Mouse (Mus musculus) hematopoietic stem cell, adult 5-6 weeks (primary cell): Measurements from ENCODE around the gene Ppp2r5c. TPM values are rescaled to one million over a fixed set of nuclear protein-coding genes. Genes with fewer than 3 reads are reported as not detected.

ENCODE experiments used
- ATAC-seq, 2 experiments: fragments of 125-278 bp in 1 of 2; replicated peaks in 1 of 2; 2 replicates each; pipeline ENCODE4 v1.8.0; 2016 to 2017; ENCODE audit warnings: inconsistent platforms in 2 of 2, mild to moderate bottlenecking in 2 of 2, moderate number of reproducible peaks in 2 of 2, low read depth in 1 of 2, moderate TSS enrichment in 1 of 2; ENCODE audit not compliant: low FRiP score in 2 of 2, poor library complexity in 2 of 2, severe bottlenecking in 2 of 2, insufficient read depth in 1 of 2, low TSS enrichment in 1 of 2
- total RNA-seq: library from RNA; stranded (forward); fragments of 172-1452, 232-1000 nt; gene quantifications from 2 replicates; pipeline ENCODE4 v1.2.3, GENCODE M21; 2017

Ppp2r5c gene
- total RNA-seq, 1 experiment from 2014 or later = 248 TPM

DNA sequence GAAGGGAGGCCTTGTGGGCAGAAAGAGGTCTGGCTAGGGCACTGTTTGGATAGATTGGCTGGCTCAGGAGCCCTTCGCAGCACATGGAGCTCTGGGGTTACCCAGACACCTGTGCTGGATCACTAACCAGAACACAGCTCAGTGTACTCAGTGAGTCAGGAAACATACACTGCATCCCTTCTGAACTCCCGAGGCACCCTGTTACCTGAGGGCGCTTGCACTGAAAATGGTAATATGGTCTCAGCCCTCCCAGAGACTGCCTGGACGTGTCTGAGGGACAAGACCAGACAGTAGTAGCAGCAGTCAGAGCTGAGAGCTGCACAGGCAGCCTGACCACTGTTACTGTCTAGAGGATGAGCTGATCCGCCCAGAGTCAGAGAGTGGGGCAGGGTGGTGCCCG, 85.8 kb downstream of the Ppp2r5c start:
- no peak for ATAC-seq

DNA sequence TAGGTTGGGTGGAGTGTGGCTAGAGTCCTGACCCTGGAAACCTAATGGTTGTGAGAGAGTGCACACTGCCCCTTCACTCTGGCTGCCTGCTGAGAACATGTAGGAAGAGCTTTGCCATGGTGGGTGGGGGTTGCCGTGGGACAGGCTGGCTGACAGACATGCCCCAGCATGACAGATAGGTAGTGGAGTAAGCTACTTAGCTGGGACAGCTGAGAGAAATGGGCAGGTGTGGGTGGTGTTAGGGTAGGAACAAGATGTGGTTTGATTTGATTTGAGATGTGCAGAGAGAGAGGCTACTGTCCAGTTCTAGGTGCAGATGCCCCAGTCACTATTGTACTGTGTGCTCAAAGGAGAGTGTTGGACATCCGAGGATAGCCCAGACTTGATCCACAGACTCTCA, 86.2 kb downstream of the Ppp2r5c start:
- no peak for ATAC-seq

DNA sequence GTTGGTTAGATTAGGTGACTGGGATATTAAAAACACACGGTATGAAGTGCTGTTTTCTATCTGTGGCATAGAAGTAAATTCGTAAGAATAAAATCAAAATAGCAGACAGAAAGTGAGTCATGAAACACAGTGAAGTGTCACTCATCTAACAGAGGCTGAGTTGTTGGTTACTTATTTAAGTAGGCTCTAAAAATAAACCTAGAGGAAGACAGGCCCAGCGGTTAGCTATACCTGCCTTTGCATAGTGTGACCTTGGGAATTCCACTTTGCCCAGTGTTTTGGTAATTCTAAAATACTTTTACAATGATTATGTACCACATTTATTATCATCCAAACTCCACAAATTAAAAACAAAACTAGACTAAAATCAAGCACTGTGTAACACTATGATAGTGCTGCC, 86.9 kb downstream of the Ppp2r5c start:
- ATAC-seq = no peak

DNA sequence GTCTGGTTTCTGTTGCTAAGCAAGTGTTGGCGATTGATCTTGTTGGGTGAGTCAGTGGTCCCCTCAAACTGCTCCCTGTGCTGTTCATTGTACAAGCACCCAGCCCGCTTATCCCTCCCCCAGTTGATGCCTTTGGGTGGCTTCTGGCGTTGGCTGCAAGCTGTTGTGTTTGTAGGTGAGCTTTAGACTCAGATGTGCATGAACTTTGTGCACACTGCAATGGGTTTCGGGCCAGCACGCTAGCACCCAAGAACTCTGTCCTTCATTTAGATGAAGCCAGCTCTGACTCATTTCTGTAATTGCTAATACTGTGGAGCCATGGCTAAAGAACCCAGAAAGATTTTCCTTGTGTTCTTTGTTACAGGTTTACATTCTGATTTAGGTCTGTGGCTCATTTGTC, 88.4 kb downstream of the Ppp2r5c start:
- ATAC-seq = no peak

DNA sequence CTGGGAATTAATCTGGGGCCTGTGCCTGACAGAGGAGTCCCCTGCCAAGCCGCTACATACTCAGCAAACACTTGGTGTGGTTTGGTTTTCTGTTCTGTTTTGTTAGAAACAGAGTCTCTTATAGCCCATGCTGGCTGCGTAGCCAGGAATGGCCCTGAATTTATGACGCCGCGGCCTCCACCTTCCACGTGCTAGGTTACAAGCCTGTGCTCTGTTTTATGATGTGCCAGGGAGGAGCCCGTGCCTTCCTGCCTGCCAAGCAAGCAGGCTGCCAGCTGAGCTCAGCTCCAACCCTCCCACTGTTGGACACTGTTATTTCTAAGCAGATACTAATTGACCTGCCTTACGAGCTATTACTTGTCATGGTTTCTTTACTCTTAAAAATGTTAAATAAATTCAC, 90.8 kb downstream of the Ppp2r5c start:
- ATAC-seq = no peak

DNA sequence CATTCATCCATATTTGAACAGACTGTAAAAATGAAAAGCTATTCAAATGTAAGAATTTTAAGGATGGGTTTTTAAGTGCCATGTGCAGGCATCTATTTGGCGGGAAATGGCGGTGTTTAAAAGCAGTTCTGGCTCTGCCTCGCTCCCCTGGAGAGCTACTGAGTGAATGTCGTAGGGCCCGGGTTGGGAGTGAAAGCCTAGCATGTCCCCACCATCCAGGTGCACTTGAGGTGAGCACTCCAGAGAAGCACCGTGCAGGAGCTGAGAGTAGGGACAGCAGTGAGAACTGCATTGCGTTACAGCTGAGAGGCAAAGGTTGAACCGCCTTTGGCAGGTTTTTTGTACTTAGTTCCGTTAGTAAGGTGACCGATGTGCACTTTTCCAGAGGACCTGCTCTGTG, 92.4 kb downstream of the Ppp2r5c start:
- no peak for ATAC-seq

DNA sequence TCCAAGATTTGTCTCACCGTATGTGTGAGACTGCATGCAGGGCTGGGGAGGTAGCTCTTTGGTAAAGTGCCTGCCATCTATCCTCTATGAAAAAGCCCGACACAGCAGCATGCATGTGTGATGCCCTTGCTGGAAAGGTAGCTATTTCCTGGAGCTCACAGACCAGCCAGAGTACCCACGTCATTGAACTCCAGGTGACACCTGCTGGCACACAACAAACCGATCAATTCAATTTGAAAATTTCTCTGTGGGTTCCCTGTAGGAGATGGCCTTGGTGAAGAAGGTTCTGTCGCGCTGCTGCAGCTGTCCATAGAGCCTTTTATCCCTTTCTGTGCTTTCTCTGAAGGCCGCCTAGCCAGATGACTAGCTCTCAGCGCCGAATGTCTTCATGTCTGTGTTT, 92.9 kb downstream of the Ppp2r5c start:
- ATAC-seq = no peak

DNA sequence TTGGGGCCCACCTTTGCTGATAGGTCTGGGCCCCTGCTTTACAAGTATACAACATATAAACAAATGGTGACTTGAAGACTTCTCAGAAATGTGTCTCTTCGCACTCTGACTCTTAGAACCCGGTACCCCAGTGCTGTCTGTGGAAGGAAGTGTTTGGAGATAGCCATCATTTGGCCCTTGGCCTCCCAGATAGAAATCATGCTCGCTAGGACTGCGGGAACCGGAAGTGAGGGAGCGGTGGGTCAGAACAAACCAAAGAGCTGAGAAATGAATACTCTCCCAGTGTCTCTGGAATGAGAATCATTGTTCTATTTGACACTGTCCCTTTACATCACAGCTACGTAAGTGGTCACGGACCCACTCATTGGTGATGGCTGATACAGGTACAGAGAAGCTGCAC, 93.4 kb downstream of the Ppp2r5c start:
- ATAC-seq = no peak

DNA sequence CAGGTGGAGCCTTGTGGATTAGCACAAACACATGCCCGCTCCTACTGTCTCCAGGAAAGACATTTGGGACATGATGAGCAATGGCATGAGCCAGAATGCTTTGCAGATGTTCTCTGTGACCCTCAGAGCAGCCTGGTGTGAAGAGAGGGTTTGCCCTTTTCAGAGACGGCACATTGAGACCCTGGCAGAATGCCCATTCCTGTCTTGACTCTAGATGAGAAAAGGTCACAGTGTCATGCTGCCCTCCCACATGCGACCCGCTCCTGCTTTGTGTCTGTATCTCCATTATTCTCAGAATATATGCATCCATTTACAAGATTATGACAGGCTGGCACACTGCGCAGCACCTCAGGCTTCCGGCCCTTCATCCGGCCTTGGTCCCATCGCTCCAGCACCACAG, 94.1 kb downstream of the Ppp2r5c start:
- no peak for ATAC-seq

DNA sequence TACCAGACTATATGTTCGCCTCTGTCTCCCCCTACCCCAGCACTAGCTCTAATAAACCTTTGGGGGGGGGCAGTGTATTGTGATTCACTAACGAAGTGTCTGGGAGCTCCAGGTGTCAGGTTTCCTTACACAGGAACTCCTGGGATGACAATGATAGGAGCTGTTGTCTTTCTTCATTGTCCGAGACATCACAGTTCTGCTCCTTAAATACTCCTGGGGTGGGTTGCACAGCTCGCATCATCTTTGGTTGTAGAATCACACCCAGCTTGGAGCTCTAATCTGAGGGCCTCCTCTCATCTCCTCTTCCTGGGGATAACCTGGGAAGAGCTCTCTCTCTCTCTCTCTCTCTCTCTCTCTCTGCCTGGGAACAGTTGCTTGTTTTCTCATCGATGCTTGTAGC, 94.6 kb downstream of the Ppp2r5c start:
- no peak for ATAC-seq

DNA sequence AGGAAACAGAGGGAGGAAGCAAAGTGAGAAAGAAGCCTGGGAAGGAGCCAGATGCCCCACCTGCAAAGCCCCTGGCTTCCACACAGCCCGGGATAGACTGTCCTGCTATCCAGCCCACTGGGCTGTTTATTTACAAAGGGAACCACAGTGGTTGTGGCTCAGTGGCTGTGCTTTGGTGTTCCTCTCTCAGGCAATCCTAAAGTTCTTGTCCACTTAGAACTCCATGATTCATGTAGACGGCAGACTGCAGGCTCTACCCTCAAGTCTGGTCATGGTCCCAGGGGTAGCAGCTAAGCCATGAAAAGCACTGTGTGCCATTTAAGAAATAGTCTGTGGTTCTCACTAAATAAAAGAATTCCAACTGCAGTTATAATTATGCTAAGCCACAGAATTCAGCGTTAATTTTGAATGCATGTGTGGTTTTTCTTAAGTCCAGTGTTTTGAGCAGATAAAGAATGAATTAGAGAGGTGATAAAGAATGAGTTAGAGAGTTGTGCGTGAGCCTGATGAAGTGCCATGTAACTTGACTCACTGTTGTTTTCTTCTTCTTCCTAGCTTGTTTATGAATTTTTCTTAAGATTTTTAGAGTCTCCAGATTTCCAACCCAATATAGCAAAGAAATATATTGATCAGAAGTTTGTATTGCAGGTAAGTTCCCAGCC, 98.3 kb downstream of the Ppp2r5c start:
- ATAC-seq = no peak

DNA sequence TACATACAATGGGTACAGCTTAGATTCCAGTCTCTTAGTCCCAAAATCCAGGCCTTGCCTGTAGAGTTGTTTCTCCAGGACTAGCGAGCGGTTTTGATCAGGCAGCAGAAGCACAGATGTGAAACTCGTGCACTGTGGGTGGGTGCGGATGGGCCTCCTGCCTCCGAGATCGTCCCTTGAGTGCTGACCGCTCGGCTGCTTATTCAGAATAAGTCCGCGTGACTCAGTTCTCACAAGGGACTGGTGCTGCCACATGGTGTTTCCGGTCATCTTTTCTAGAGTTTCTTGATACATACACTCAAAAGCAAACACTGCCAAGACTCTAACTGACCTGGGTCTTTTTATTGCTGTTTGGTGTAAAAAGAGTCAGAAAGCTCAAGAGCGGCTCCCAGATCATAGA, 100.7 kb downstream of the Ppp2r5c start:
- ATAC-seq = no peak

DNA sequence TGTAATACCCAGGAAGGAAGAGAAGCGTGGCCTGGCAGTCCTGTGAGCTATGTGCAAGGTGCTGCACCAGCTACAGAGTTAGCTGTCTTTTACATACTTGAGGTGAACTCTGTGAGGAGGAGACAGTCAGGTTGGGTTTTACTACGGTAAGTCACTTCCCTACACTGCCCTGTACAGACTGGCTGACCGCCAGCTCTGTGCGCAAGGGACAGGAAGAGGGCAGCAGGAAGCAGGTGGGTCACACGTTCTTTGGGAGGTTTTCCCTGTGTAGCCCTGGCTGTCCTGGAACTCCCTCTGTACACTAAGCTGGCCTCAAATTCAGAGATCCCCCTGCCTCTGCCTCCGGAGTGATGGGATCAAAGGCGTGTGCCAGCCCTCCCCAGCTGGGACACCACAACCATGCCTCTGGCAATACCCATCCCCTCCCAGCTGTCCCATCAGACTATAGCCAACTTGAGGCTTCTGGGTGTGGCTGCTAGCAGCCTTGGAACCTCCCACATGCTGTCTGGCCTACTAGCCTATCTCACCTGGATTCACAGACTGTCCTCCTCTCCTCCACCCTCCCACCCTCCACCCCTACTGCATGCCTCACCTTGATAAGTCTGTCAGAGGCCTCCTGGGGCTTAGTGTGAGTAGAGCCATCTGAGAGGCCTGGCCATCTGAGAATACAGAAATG, 102.7 kb downstream of the Ppp2r5c start:
- peak in 1 of 2 experiments; percentile 37; a peak in 3 of 4 replicates for ATAC-seq

DNA sequence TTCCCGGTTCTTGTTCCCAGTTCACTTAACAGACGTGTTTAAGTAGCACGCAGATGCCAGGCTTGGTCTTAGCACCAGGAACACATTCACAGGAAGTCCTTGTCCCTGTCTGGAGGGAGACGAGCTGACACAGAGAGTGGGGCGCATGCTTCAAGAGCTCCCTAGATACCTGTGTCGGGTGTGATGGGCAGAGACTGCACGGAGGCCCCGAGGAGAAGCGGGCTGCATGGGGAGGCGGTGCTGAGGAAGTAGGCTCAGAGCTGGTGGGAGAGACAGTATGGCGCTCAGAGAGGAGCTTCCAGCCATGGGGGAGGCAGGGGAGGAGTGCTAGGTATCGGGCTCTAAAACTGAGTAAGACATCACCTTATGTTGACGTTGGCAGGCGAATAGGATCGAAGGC, 103.4 kb downstream of the Ppp2r5c start:
- no peak for ATAC-seq

DNA sequence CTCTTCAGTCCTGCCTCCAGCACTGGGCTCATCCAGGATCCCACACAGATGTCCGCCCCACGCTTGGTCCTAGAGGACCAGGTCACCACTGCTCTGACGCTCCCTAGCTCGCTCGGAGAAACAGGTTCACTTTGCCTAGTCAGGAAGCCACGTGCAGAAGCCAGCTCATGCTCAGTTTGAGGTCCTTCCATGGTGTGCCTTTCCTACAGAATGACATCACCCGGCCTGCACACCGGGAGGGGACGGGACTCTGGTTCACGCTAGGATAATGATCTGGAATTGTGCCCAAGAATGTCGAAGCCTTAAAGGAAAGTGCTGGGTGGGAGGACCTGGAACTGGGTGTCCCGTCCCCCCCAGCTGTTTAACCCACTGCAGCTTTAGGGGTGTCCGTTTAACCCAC, 105.2 kb downstream of the Ppp2r5c start:
- no peak for ATAC-seq

DNA sequence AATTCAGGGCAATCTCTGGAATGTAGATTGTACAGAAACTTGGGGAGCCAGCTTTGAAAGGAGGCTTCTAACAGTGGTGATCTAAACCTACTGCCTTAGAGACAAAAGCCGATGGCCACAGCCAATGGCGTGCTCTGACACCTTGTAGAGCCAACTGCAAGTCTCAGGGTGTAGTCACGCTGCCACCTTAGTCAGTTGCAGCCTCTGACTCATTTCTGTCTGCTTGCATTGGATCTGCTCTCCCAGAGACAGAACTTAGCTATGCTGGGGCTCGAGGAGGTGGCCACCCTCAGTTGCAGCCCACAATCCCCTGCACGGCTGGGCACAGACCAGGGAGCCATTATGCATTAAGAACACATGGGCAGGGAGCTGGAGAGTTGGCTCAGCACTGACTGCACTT, 106.4 kb downstream of the Ppp2r5c start:
- no peak for ATAC-seq

DNA sequence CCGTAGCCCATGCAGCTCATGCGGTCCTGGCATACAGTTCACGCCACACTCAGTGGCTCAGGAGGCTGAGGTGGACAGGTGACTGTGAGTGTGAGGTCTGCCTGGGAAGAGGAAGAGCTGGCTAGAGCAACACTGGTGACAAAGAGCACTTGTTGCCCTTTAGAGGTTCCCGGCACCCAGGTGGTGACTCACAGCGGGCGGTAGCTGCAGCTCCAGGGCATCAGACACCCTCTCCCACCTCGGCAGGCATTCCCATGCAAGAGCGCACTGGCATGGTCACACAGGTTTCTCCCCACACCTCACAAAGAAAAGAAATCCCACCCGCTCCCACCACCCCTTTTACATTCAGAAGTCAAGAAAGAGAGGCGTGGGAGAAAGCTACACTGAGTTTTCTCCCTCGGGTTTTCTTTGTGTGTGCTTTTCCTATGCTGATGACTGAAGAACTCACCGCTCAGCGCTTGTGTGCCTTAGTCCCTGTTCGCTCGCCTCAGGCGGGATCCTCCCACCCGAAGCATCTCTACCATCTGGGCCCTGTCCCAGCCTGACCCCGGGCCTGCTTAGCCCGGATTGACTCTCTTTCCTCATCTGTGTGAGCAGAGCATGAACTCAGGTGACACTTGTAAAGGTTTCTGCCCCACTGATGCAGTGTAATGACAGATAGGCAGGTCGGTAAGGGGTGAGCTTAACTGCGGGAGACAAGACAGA, 108.8 kb downstream of the Ppp2r5c start:
- no peak for ATAC-seq

DNA sequence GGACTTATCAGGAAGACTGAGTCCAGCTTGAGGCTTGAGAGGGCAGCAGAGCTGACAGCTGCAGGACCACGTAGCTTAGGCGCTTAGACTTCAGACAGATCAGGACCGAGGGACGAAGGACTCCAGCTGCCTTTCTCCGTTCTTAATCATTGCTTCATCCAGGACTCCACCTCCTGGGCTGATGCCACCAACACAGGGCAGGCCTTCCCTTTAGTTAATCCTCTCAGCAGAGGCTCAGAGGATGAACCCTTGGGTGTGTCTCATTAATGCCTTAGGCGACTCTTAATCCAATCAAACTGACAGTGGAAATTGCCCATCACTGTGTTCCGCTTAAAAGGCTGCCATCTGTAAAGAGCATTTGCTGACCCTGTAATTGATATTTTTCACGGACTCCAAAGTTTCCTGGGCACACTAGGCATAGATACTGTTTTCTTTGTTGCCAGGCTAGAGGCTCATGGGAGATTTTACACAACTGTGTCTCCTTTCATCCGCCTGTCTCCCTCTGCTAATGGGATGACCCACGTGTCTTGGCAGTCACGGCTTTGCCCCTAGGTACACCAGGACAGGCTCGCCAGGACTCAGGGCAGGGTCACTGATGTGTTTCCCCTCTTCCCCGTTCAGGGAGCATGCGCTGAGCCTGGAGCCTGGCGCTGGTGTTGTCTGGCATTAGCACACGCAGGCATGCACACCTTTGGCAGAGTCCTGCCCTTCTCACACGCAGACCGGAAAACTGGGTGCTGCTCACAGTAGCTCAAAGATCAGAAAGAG, 110.1 kb downstream of the Ppp2r5c start:
- no peak for ATAC-seq
